Mouse (Mus musculus) liver, embryonic 14.5 days (tissue): ENCODE data around the gene Itpr3.

Experiments
- CTCF ChIP-seq: IDR thresholded peaks from 2 replicates; pipeline ENCODE4 v1.5.1; 2016; ENCODE audit warnings: antibody characterized with exemption, low read depth, control low read depth
- EP300 ChIP-seq: IDR thresholded peaks from 2 replicates; pipeline ENCODE4 v1.6.1; 2016; ENCODE audit warnings: antibody characterized with exemption, low read depth

GRCm38 (mm10) chr17:27144152-27144551 is 87.0 kb downstream of the Itpr3 start:
- TF ChIP-seq CTCF (no peak), EP300 (no peak)
